Mouse (Mus musculus) embryonic stem cell, embryonic (primary cell): Measurements from ENCODE around the gene Mapkap1.

Experiments used
- CTCF ChIA-PET, 4 experiments: fragments of 300-600 bp in 2 of 4; fragments of 350-600 bp in 2 of 4; sonication (Branson Sonifier 250); formaldehyde crosslinking; loops; one replicate each; lab custom pipeline; 2022; ENCODE audit warnings: inconsistent platforms in 2 of 4; lab: Charles Lee
- POLR2A ChIA-PET, 4 experiments: fragments of 300-600 bp in 2 of 4; fragments of 350-600 bp in 2 of 4; sonication (Branson Sonifier 250); formaldehyde crosslinking; loops; one replicate each; lab custom pipeline; 2022; ENCODE audit warnings: antibody characterized with exemption in 4 of 4, inconsistent platforms in 1 of 4; lab: Charles Lee

Gene Mapkap1

DNA sequence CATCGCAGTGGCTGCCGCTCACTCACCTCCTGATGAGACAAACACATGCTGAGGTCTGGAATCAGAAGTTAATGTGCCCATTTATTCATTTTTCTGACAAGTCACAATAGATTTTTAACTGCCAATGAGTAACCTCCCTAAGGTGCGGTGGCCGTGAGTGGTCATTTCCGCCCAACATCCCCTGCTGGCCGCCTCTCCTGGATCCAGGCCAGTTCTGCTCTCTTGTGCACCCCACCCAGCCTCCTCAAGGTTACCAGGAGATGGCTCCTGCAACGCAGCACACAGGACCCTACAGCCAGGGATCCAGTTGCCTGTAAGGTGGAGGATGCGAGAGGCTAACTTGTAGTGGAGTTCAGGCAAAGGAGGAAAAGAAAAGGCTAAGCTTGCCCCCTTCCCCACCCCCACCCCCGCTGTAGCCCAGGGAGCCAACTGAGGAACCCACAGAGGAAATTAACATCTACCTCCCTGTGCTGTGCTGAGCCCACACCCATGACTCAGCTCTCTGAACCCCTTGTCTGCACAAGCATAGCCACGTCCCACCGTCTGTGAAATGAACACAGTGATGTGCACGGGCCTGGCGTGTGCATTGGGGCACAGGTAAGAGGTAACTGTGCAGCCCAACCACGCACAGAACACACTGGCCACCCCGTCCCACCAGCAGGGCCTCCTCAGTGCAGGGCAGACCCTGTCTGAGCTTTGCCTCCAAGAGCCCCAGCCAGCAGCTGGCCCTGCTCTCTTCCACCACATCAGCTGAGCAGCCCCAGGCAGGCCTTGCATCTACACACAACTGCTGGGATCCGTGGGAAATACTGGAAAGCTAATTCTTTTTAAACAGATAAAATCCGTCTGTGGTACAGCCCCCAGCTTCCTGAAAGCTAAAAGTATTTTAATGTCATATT, 221.0 kb downstream of the Mapkap1 start:
- ChIA-PET POLR2A (interaction anchor here (0.5 to 2.3 kb wide), 19 partner anchors 8 to 771 kb away, joined by 3 to 11 read pairs (median 3); partner anchors contain the start of gene Hspa5 (in 1 of the 4)), CTCF (interaction anchor here in 3 of 4 experiments (0.6 to 1.5 kb wide), 5 partner anchors 12 to 672 kb away, joined by 3 to 5 read pairs (median 4); no protein-coding TSS in a partner anchor)

- CTCF ChIA-PET = interaction anchor here in 2 of 4 experiments (1.4 to 1.5 kb wide), 2 partner anchors 11 kb away, joined by 3 to 4 read pairs; no protein-coding TSS in a partner anchor
- POLR2A ChIA-PET = interaction anchor here in 1 of 4 experiments (0.7 to 1.4 kb wide), 2 partner anchors 12 to 65 kb away, joined by 3 to 5 read pairs; no protein-coding TSS in a partner anchor
Measured at GRCm38 (mm10) chr2:34628903-34629540, 222.5 kb downstream of the Mapkap1 start.

DNA sequence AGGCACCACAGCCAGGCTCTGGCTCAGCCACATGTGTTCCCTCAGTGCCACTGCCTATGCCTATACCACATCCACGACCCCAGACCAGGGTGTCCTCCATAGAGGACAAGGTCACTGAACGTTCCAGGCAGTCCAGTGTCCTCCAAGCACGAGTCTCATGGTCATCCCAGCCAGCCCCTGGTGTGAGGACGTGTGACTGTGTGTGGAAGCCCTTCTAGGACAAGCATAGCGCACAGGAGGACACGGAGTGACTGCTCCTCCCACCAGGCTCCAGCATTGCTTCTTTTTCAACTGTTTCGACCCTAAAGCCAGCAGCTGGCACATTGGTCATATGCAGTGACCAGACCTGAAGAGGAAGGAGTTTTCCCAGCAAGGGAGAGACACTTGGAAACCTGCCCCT, 223.2 kb downstream of the Mapkap1 start:
- CTCF ChIA-PET = interaction anchor here in 1 of 4 experiments (0.8 kb wide), 1 partner anchor 12 kb away, joined by 3 read pairs; no protein-coding TSS in a partner anchor

GRCm38 (mm10) chr2:34630445-34630844, 223.9 kb downstream of the Mapkap1 start:
- ChIA-PET CTCF (interaction anchor here in 1 of 4 experiments (0.8 kb wide), 1 partner anchor 12 kb away, joined by 3 read pairs; no protein-coding TSS in a partner anchor), POLR2A (interaction anchor here in 1 of 4 experiments (0.7 kb wide), 1 partner anchor 11 kb away, joined by 3 read pairs; no protein-coding TSS in a partner anchor)

More for the DNA sequence above, 223.2 kb downstream of the Mapkap1 start:
- POLR2A ChIA-PET = no interaction called here

DNA sequence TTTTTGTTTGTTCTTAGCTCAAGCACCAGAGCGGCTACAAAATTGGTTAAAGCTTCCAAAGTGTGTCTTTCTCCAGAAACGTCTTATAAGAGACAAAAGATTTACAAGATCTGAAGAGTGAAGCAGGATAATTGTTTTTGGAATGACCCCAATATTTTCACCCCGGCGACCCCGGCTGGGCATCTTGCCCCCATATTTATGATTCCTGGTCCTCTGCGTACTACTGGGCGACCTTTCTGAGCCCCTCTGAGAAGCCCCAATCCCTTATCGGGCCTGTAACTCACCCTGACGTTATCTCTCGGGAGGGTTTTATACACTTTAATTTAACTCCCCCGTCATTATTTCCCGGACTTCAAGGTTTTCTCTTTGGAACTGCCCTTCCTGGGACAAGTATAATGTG, 225.5 kb downstream of the Mapkap1 start:
- ChIA-PET POLR2A (interaction anchor here in 3 of 4 experiments (0.6 to 4.4 kb wide), 6 partner anchors 10 to 270 kb away, joined by 3 to 17 read pairs (median 6); no protein-coding TSS in a partner anchor), CTCF (interaction anchor here in 2 of 4 experiments (1.0 to 1.1 kb wide), 3 partner anchors 12 to 113 kb away, joined by 3 to 5 read pairs (median 3); no protein-coding TSS in a partner anchor)

GRCm38 (mm10) chr2:34635249-34636165, 228.9 kb downstream of the Mapkap1 start:
- CTCF ChIA-PET = interaction anchor here in 3 of 4 experiments (0.5 to 2.4 kb wide), 5 partner anchors 9 to 988 kb away, joined by 3 to 13 read pairs (median 5); no protein-coding TSS in a partner anchor
- POLR2A ChIA-PET = interaction anchor here in 2 of 4 experiments (0.7 to 4.4 kb wide), 5 partner anchors 10 to 35 kb away, joined by 3 to 15 read pairs (median 8); no protein-coding TSS in a partner anchor

- POLR2A ChIA-PET = interaction anchor here in 3 of 4 experiments (0.6 to 1.1 kb wide), 15 partner anchors 11 to 1497 kb away, joined by 3 to 13 read pairs (median 3); partner anchors contain the start of genes Hspa5 (in 1 of the 3) and Rbm18 (in 1 of the 3)
Measured at GRCm38 (mm10) chr2:34638955-34639650, 232.5 kb downstream of the Mapkap1 start.

GRCm38 (mm10) chr2:34639725-34640124, 233.2 kb downstream of the Mapkap1 start:
- CTCF ChIA-PET = interaction anchor here in 3 of 4 experiments (0.6 to 2.5 kb wide), 20 partner anchors 12 to 1478 kb away, joined by 3 to 20 read pairs (median 3); no protein-coding TSS in a partner anchor

More at GRCm38 (mm10) chr2:34638955-34639650, 232.5 kb downstream of the Mapkap1 start:
- CTCF ChIA-PET = interaction anchor here (0.6 to 2.5 kb wide), 22 partner anchors 11 to 1477 kb away, joined by 3 to 20 read pairs (median 3); no protein-coding TSS in a partner anchor

DNA sequence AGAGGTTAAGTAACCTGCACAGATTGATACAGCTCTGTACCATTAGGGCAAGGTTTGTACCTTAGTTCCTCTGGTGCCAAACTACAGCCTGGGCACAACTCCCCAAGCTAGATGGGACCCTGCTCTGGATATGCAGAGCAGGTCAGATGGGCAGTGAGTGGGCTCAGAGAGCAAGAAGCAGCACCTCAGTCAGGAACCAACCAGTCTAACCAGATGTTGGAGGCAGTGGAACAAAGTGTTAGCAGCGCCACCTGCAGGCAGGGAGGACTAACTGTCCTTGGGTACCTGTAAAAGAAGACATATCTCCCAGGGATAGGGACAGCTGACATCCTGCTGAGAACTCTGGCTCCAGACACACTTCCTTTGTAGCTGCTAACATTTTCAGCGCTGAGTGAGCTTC, 235.8 kb downstream of the Mapkap1 start:
- ChIA-PET POLR2A (interaction anchor here in 2 of 4 experiments (0.6 to 2.2 kb wide), 5 partner anchors 10 to 129 kb away, joined by 3 to 6 read pairs (median 3); partner anchors contain the start of gene Hspa5 (in 1 of the 2)), CTCF (interaction anchor here in 3 of 4 experiments (0.6 to 1.3 kb wide), 5 partner anchors 12 to 897 kb away, joined by 3 to 4 read pairs (median 3); no protein-coding TSS in a partner anchor)

More at GRCm38 (mm10) chr2:34639725-34640124, 233.2 kb downstream of the Mapkap1 start:
- POLR2A ChIA-PET = interaction anchor here in 3 of 4 experiments (0.6 to 2.1 kb wide), 13 partner anchors 12 to 1497 kb away, joined by 3 to 13 read pairs (median 6); partner anchors contain the start of genes Gapvd1 (in 1 of the 3) and Rbm18 (in 1 of the 3)

DNA sequence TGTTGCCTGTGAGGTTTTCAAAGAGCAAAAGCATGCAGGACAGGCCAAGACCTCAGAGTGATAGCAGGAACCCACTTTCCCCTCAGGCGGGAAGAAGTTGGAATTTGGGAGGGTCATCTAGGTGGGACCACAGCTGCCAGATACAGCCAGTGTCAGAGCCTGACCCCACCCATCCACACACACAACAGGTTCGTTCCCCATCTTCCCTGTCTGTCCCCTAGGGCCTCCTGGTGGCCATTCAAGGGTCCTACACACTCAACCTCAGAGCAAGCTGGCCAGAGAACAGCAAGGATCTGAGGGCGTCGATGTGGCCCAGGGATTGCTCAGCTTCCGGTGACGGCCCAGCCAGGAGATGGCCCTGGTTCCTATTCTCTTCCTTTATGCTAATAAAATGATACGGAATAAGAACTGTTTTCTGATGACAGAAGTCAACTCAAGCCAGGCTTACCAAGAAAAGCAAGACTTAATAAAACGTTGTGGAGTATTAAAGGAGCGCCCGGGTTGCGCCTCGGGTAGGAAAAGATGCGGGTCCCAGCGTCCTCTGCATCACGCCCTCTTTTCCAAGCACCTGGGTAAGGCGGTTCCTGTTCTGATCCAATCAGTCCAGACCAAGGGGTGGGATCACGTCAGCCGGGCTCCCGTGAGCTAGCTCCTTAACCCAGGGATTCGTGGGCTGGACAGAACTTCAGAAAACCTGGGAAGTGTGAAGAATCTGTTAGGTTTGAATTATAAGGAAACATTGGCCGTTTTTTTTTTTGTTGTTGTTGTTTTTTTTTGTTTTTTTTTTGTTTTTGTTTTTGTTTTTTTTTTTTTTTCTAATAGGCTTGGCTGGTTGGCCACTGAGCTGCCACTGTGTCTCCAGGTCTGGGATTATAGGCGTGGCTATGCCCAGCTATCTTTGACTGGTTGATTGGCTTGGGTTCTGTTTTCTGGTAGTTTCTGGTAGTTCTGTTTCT, 238.3 kb downstream of the Mapkap1 start:
- ChIA-PET CTCF (interaction anchor here (0.5 to 2.7 kb wide), 44 partner anchors 9 to 1213 kb away, joined by 3 to 14 read pairs (median 4); no protein-coding TSS in a partner anchor), POLR2A (interaction anchor here (0.5 to 3.7 kb wide), 45 partner anchors 8 to 1514 kb away, joined by 3 to 25 read pairs (median 4); partner anchors contain the start of genes Hspa5 (in 2 of the 4), Cntrl (in 1 of the 4) and Pbx3 (in 1 of the 4))

GRCm38 (mm10) chr2:34645851-34646540, 239.4 kb downstream of the Mapkap1 start:
- POLR2A ChIA-PET = interaction anchor here (0.6 to 3.7 kb wide), 27 partner anchors 9 to 1515 kb away, joined by 3 to 25 read pairs (median 4); partner anchors contain the start of genes Hspa5 (in 2 of the 4) and Cntrl (in 1 of the 4)
- CTCF ChIA-PET = interaction anchor here in 2 of 4 experiments (0.6 to 2.7 kb wide), 11 partner anchors 11 to 1214 kb away, joined by 3 to 13 read pairs (median 5); no protein-coding TSS in a partner anchor

GRCm38 (mm10) chr2:34646541-34646865, 239.9 kb downstream of the Mapkap1 start:
- POLR2A ChIA-PET = interaction anchor here in 3 of 4 experiments (0.6 to 3.7 kb wide), 15 partner anchors 8 to 297 kb away, joined by 3 to 25 read pairs (median 4); partner anchors contain the start of gene Hspa5 (in 2 of the 3)

GRCm38 (mm10) chr2:34647410-34647809, 240.8 kb downstream of the Mapkap1 start:
- CTCF ChIA-PET = interaction anchor here in 2 of 4 experiments (0.5 to 0.6 kb wide), 2 partner anchors 196 to 751 kb away, joined by 3 to 8 read pairs; no protein-coding TSS in a partner anchor

More at GRCm38 (mm10) chr2:34646541-34646865, 239.9 kb downstream of the Mapkap1 start:
- CTCF ChIA-PET = interaction anchor here in 2 of 4 experiments (0.6 to 2.7 kb wide), 3 partner anchors 11 to 673 kb away, joined by 3 to 13 read pairs (median 8); no protein-coding TSS in a partner anchor

More at GRCm38 (mm10) chr2:34647410-34647809, 240.8 kb downstream of the Mapkap1 start:
- POLR2A ChIA-PET = interaction anchor here in 3 of 4 experiments (1.0 to 3.7 kb wide), 4 partner anchors 19 to 124 kb away, joined by 4 to 25 read pairs (median 11); partner anchors contain the start of gene Hspa5 (in 3 of the 3)
